Mouse (Mus musculus) liver, adult 2 months (tissue): ENCODE measurements around the gene Lonp1. TPM values are rescaled to one million over a fixed set of nuclear protein-coding genes. Genes with fewer than 3 reads are reported as not detected.
"Not testable (repeated sequence)": the region's sequence is repeated elsewhere in the genome, so short reads cannot be mapped to it uniquely, and the experiment has no call there.

Source experiments
- DNase-seq: peaks from one replicate; pipeline ENCODE4 v3.0.0-alpha.2; 2011; ENCODE audit warnings: low read depth, low spot score; ENCODE audit errors: extremely low read depth
- H3K27ac ChIP-seq: fragments of 200-500 bp; replicated peaks from 2 replicates; pipeline ENCODE4 v1.5.1; 2012; ENCODE audit warnings: low read depth, mild to moderate bottlenecking, control low read depth, inconsistent platforms, low read length; ENCODE audit not compliant: insufficient read depth
- H3K27me3 ChIP-seq: fragments of 200-500 bp; 2 replicates; pipeline ENCODE4 v1.6.1; 2012; ENCODE audit warnings: mild to moderate bottlenecking, moderate library complexity, low read length, inconsistent platforms; ENCODE audit not compliant: control insufficient read depth, insufficient read depth
- H3K36me3 ChIP-seq: fragments of 200-500 bp; 2 replicates; pipeline ENCODE4 v1.6.1; 2012; ENCODE audit warnings: low read length, inconsistent platforms; ENCODE audit not compliant: control insufficient read depth, insufficient read depth
- H3K4me1 ChIP-seq: fragments of 200-500 bp; 2 replicates; pipeline ENCODE4 v1.6.1; 2011; ENCODE audit warnings: low read length; ENCODE audit not compliant: control insufficient read depth, insufficient read depth
- H3K4me3 ChIP-seq: fragments of 200-500 bp; 2 replicates; pipeline ENCODE4 v1.5.1; 2011; ENCODE audit warnings: low read depth, mild to moderate bottlenecking, control low read depth, low read length, moderate library complexity; ENCODE audit not compliant: insufficient read depth
- H3K79me2 ChIP-seq: fragments of 200-500 bp; 2 replicates; pipeline ENCODE4 v1.6.1; 2012; ENCODE audit warnings: inconsistent platforms, mild to moderate bottlenecking, low read length, moderate library complexity; ENCODE audit not compliant: control insufficient read depth, insufficient read depth
- H3K9ac ChIP-seq: fragments of 200-500 bp; 2 replicates; pipeline ENCODE4 v1.6.1; 2012; ENCODE audit warnings: low read depth, mild to moderate bottlenecking, control low read depth, inconsistent platforms, low read length
- CTCF ChIP-seq: fragments of 200-500 bp; IDR thresholded peaks from 2 replicates; pipeline ENCODE4 v1.5.1; 2011; ENCODE audit warnings: low read depth, low read length, control low read depth
- POLR2A ChIP-seq: fragments of 200-500 bp; IDR thresholded peaks from 2 replicates; pipeline ENCODE4 v1.6.1; 2011; ENCODE audit warnings: low read length, control low read depth; ENCODE audit not compliant: insufficient read depth; ENCODE audit errors: extremely low read depth
- WGBS: fragments of 180-500 bp; shearing (Covaris S2); methylation state at CpG from one replicate; pipeline ENCODE4 v1.1.7; 2018; 5-methylcytosine and 5-hydroxymethylcytosine counted together
- polyA plus RNA-seq: library from polyadenylated mRNA; depleted of rRNA; stranded (reverse); fragments of >200 nt; gene quantifications from 2 replicates; pipeline ENCODE4 v1.2.3, GENCODE M21; 2012
- total RNA-seq: library from RNA; depleted of rRNA; stranded (reverse); fragments of >200 nt; gene quantifications from 2 replicates; pipeline ENCODE4 v1.2.3, GENCODE M21; 2014

The Lonp1 gene
- total and polyA plus RNA-seq, 2 experiments = 81.0 to 124 TPM

GRCm38 (mm10) chr17:56615136-56615784 is 11.4 kb downstream of the Lonp1 start:
- Histone ChIP-seq H3K4me1 (peaks cover 14% of the 10 kb centered on the region), H3K27me3 (no peaks in the 10 kb centered on the region), H3K79me2 (peaks cover 11% of the 10 kb centered on the region; the same call in 1 of the 2 replicates), H3K4me3 (no peak overlapping the region), H3K27ac (no peak overlapping the region), H3K36me3 (peaks cover 1% of the 10 kb centered on the region; the same call in 1 of the 2 replicates), H3K9ac (no peak overlapping the region)
- DNase-seq = peak; percentile 73
- 65% methylated on average over 11 of the region's 11 CpGs for WGBS
- 0 out of 2 replicates have a peak, but pooled peaks have one; percentile 1 for TF ChIP-seq CTCF
- no peak for TF ChIP-seq POLR2A

GRCm38 (mm10) chr17:56614391-56615135 is 12.1 kb downstream of the Lonp1 start:
- H3K9ac ChIP-seq = peak overlapping the region; percentile 93
- peaks cover 14% of the 10 kb centered on the region for H3K4me1 ChIP-seq
- H3K27me3 ChIP-seq = no peaks in the 10 kb centered on the region
- peak overlapping the region; percentile 90 for H3K4me3 ChIP-seq
- H3K27ac ChIP-seq = no peak overlapping the region; the same call in 1 of the 2 replicates
- TF ChIP-seq CTCF (no peak), POLR2A (no peak)
- peak; percentile 31 for DNase-seq
- H3K36me3 ChIP-seq = peaks cover 1% of the 10 kb centered on the region; the same call in 1 of the 2 replicates
- peaks cover 11% of the 10 kb centered on the region; the same call in 1 of the 2 replicates for H3K79me2 ChIP-seq
- 11% methylated on average over 14 of the region's 14 CpGs for WGBS

- H3K36me3 ChIP-seq = not testable (repeated sequence)
- H3K4me1 ChIP-seq = peaks cover 14% of the 10 kb centered on the region
Measured at GRCm38 (mm10) chr17:56613893-56614292, 12.8 kb downstream of the Lonp1 start.

GRCm38 (mm10) chr17:56613236-56613844 is 13.3 kb downstream of the Lonp1 start, which contains the start of gene Rpl36:
Gene Rpl36 (plus strand): TSS chr17:56613416.
- Histone ChIP-seq H3K36me3 (no peaks in the 10 kb centered on the region), H3K9ac (peak within 1 kb of the TSS; percentile 93), H3K4me1 (peaks cover 19% of the 10 kb centered on the region), H3K4me3 (peak within 1 kb of the TSS; percentile 90), H3K27ac (peak within 1 kb of the TSS; percentile 97), H3K79me2 (peaks cover 15% of the 10 kb centered on the region; the same call in 1 of the 2 replicates), H3K27me3 (no peaks in the 10 kb centered on the region)
- TF ChIP-seq POLR2A (peak; percentile 82), CTCF (peak; percentile 91)
- peak; percentile 82 for DNase-seq
- WGBS = under 1% methylated on average over 52 of the region's 52 CpGs

More at GRCm38 (mm10) chr17:56613893-56614292, 12.8 kb downstream of the Lonp1 start:
- Histone ChIP-seq H3K79me2 (peaks cover 11% of the 10 kb centered on the region; the same call in 1 of the 2 replicates), H3K4me3 (peak overlapping the region; percentile 90), H3K27ac (peak overlapping the region; percentile 77), H3K9ac (peak overlapping the region; percentile 93)
- under 1% methylated on average over 26 of the region's 26 CpGs for WGBS
- not testable (repeated sequence) for DNase-seq, H3K27me3 ChIP-seq

- not testable (repeated sequence) for H3K4me3 ChIP-seq, H3K27me3 ChIP-seq, H3K36me3 ChIP-seq
- peak overlapping the region; percentile 97 for H3K27ac ChIP-seq
- 20% methylated on average over 10 of the region's 10 CpGs for WGBS
- DNase-seq = peak; percentile 98
- H3K4me1 ChIP-seq = peaks cover 19% of the 10 kb centered on the region
- peaks cover 15% of the 10 kb centered on the region; the same call in 1 of the 2 replicates for H3K79me2 ChIP-seq
- peak overlapping the region; percentile 36 for H3K9ac ChIP-seq
Measured at GRCm38 (mm10) chr17:56612565-56612939, 14.1 kb downstream of the Lonp1 start.
